Mouse (Mus musculus) midbrain, embryonic 10.5 days (tissue): ENCODE data around the gene Pdzd2. TPM values are rescaled to one million over a fixed set of nuclear protein-coding genes. Genes with fewer than 3 reads are reported as not detected.

Experiments
- DNase-seq: peaks from one replicate; pipeline ENCODE4 v3.0.0-alpha.2; 2017; ENCODE audit warnings: low spot score
- H3K27ac ChIP-seq: fragments of 300-500 bp; sonication (generic); replicated peaks from 2 replicates; pipeline ENCODE4 v1.5.1; 2016; ENCODE audit warnings: mild to moderate bottlenecking
- H3K27me3 ChIP-seq: fragments of 300-500 bp; sonication (generic); 2 replicates; pipeline ENCODE4 v1.6.1; 2016; ENCODE audit warnings: low read depth, mild to moderate bottlenecking; ENCODE audit not compliant: poor library complexity, severe bottlenecking
- H3K36me3 ChIP-seq: fragments of 300-500 bp; sonication (generic); 2 replicates; pipeline ENCODE4 v1.6.1; 2016; ENCODE audit warnings: mild to moderate bottlenecking, moderate library complexity
- H3K4me1 ChIP-seq: fragments of 300-500 bp; sonication (generic); 2 replicates; pipeline ENCODE4 v1.6.1; 2016
- H3K4me3 ChIP-seq: fragments of 300-500 bp; sonication (generic); 2 replicates; pipeline ENCODE4 v1.5.1; 2016; ENCODE audit warnings: mild to moderate bottlenecking, moderate library complexity
- H3K9me3 ChIP-seq: fragments of 300-500 bp; sonication (generic); replicated peaks from 2 replicates; pipeline ENCODE4 v1.6.1; 2016; ENCODE audit warnings: mild to moderate bottlenecking
- WGBS: fragments of 180-500 bp; shearing (Covaris S2); methylation state at CpG from one replicate; pipeline ENCODE4 v1.1.7; 2016; 5-methylcytosine and 5-hydroxymethylcytosine counted together
- polyA plus RNA-seq: library from polyadenylated mRNA; unstranded; fragments of >200 nt; fragmentation: Nextera tagmentation; extraction: Ambion mirVana; gene quantifications from 2 replicates; pipeline ENCODE4 v1.2.1, GENCODE M21; 2016

Gene Pdzd2
- polyA plus RNA-seq, 1 experiment from 2014 or later, result 6.1 TPM

- Histone ChIP-seq H3K27ac (no peak overlapping the region), H3K27me3 (no peaks in the 10 kb centered on the region), H3K9me3 (no peaks in the 10 kb centered on the region), H3K4me3 (no peak overlapping the region), H3K4me1 (peaks cover 29% of the 10 kb centered on the region), H3K36me3 (peaks cover 10% of the 10 kb centered on the region; the same call in 1 of the 2 replicates)
- no peak for DNase-seq
- WGBS, result 91% methylated on average over 4 of the region's 4 CpGs
Observed at GRCm38 (mm10) chr15:12364096-12364495, 375.6 kb downstream of the Pdzd2 start.

GRCm38 (mm10) chr15:12362701-12363040, 377.1 kb downstream of the Pdzd2 start:
- DNase-seq, result no peak

GRCm38 (mm10) chr15:12362001-12362700, 377.6 kb downstream of the Pdzd2 start:
- no peak for DNase-seq
- Histone ChIP-seq H3K9me3 (no peaks in the 10 kb centered on the region), H3K4me1 (peaks cover 14% of the 10 kb centered on the region), H3K4me3 (no peak overlapping the region), H3K27me3 (no peaks in the 10 kb centered on the region), H3K27ac (no peak overlapping the region), H3K36me3 (peaks cover 22% of the 10 kb centered on the region)
- WGBS, result 92% methylated on average over 14 of the region's 14 CpGs

More at GRCm38 (mm10) chr15:12362701-12363040, 377.1 kb downstream of the Pdzd2 start:
- no peak overlapping the region for H3K27ac ChIP-seq
- WGBS, result 90% methylated on average over 6 of the region's 6 CpGs
- no peaks in the 10 kb centered on the region for H3K9me3 ChIP-seq
- no peaks in the 10 kb centered on the region for H3K27me3 ChIP-seq
- no peak overlapping the region for H3K4me3 ChIP-seq
- H3K4me1 ChIP-seq, result peaks cover 19% of the 10 kb centered on the region
- H3K36me3 ChIP-seq, result peaks cover 18% of the 10 kb centered on the region

GRCm38 (mm10) chr15:12360519-12361212, 379.1 kb downstream of the Pdzd2 start:
- peaks cover 1% of the 10 kb centered on the region for H3K4me1 ChIP-seq
- no peak overlapping the region for H3K4me3 ChIP-seq
- H3K9me3 ChIP-seq, result no peaks in the 10 kb centered on the region
- no peaks in the 10 kb centered on the region for H3K27me3 ChIP-seq
- no peak for DNase-seq
- peaks cover 35% of the 10 kb centered on the region for H3K36me3 ChIP-seq
- 79% methylated on average over 19 of the region's 19 CpGs for WGBS
- H3K27ac ChIP-seq, result no peak overlapping the region

- no peak for DNase-seq
- peaks cover 56% of the 10 kb centered on the region for H3K36me3 ChIP-seq
- WGBS, result 94% methylated on average over 5 of the region's 5 CpGs
Observed at GRCm38 (mm10) chr15:12358384-12358783, 381.3 kb downstream of the Pdzd2 start.

GRCm38 (mm10) chr15:12357459-12357858, 382.3 kb downstream of the Pdzd2 start:
- H3K36me3 ChIP-seq, result peaks cover 66% of the 10 kb centered on the region
- DNase-seq, result no peak

More at GRCm38 (mm10) chr15:12358384-12358783, 381.3 kb downstream of the Pdzd2 start:
- Histone ChIP-seq H3K27me3 (no peaks in the 10 kb centered on the region), H3K9me3 (no peaks in the 10 kb centered on the region), H3K4me1 (no peaks in the 10 kb centered on the region), H3K27ac (no peak overlapping the region), H3K4me3 (no peak overlapping the region)

GRCm38 (mm10) chr15:12355907-12356306, 383.8 kb downstream of the Pdzd2 start:
- H3K4me1 ChIP-seq, result no peaks in the 10 kb centered on the region
- no peak for DNase-seq

More at GRCm38 (mm10) chr15:12357459-12357858, 382.3 kb downstream of the Pdzd2 start:
- Histone ChIP-seq H3K9me3 (no peaks in the 10 kb centered on the region), H3K4me3 (no peak overlapping the region), H3K4me1 (no peaks in the 10 kb centered on the region), H3K27ac (no peak overlapping the region), H3K27me3 (no peaks in the 10 kb centered on the region)

GRCm38 (mm10) chr15:12355261-12355660, 384.5 kb downstream of the Pdzd2 start:
- H3K4me3 ChIP-seq, result no peak overlapping the region
- no peak for DNase-seq
- no peaks in the 10 kb centered on the region for H3K27me3 ChIP-seq
- H3K36me3 ChIP-seq, result peaks cover 76% of the 10 kb centered on the region
- no peaks in the 10 kb centered on the region for H3K4me1 ChIP-seq
- H3K27ac ChIP-seq, result no peak overlapping the region
- 94% methylated on average over 6 of the region's 6 CpGs for WGBS
- H3K9me3 ChIP-seq, result no peaks in the 10 kb centered on the region

More at GRCm38 (mm10) chr15:12355907-12356306, 383.8 kb downstream of the Pdzd2 start:
- Histone ChIP-seq H3K27ac (no peak overlapping the region), H3K36me3 (peaks cover 76% of the 10 kb centered on the region), H3K4me3 (no peak overlapping the region), H3K9me3 (no peaks in the 10 kb centered on the region), H3K27me3 (no peaks in the 10 kb centered on the region)
- 88% methylated on average over 7 of the region's 7 CpGs for WGBS

- peaks cover 85% of the 10 kb centered on the region for H3K36me3 ChIP-seq
- no peaks in the 10 kb centered on the region for H3K9me3 ChIP-seq
- H3K27ac ChIP-seq, result no peak overlapping the region
- no peaks in the 10 kb centered on the region for H3K4me1 ChIP-seq
- 91% methylated on average over 2 of the region's 2 CpGs for WGBS
- H3K27me3 ChIP-seq, result no peaks in the 10 kb centered on the region
- no peak for DNase-seq
- no peak overlapping the region for H3K4me3 ChIP-seq
Observed at GRCm38 (mm10) chr15:12354281-12354810, 385.4 kb downstream of the Pdzd2 start.

- no peaks in the 10 kb centered on the region for H3K4me1 ChIP-seq
- no peaks in the 10 kb centered on the region for H3K9me3 ChIP-seq
- H3K27ac ChIP-seq, result no peak overlapping the region
- H3K27me3 ChIP-seq, result no peaks in the 10 kb centered on the region
- H3K4me3 ChIP-seq, result no peak overlapping the region
- 95% methylated on average over 7 of the region's 7 CpGs for WGBS
- no peak for DNase-seq
- peaks cover 86% of the 10 kb centered on the region for H3K36me3 ChIP-seq
Observed at GRCm38 (mm10) chr15:12351470-12351869, 388.3 kb downstream of the Pdzd2 start.

GRCm38 (mm10) chr15:12349840-12350239, 389.9 kb downstream of the Pdzd2 start:
- H3K9me3 ChIP-seq, result no peaks in the 10 kb centered on the region
- H3K27ac ChIP-seq, result no peak overlapping the region
- 93% methylated on average over 5 of the region's 5 CpGs for WGBS
- no peaks in the 10 kb centered on the region for H3K27me3 ChIP-seq
- no peak overlapping the region for H3K4me3 ChIP-seq
- peaks cover 86% of the 10 kb centered on the region for H3K36me3 ChIP-seq
- no peak for DNase-seq
- H3K4me1 ChIP-seq, result no peaks in the 10 kb centered on the region

- Histone ChIP-seq H3K36me3 (peaks cover 88% of the 10 kb centered on the region), H3K4me1 (no peaks in the 10 kb centered on the region), H3K4me3 (no peak overlapping the region), H3K9me3 (no peaks in the 10 kb centered on the region), H3K27me3 (no peaks in the 10 kb centered on the region), H3K27ac (no peak overlapping the region)
- WGBS, result 89% methylated on average over 3 of the region's 3 CpGs
- DNase-seq, result no peak
Observed at GRCm38 (mm10) chr15:12348950-12349349, 390.8 kb downstream of the Pdzd2 start.

- no peak overlapping the region for H3K4me3 ChIP-seq
- WGBS, result 95% methylated on average over 3 of the region's 3 CpGs
- H3K36me3 ChIP-seq, result peaks cover 88% of the 10 kb centered on the region
- DNase-seq, result no peak
- H3K27ac ChIP-seq, result no peak overlapping the region
- H3K27me3 ChIP-seq, result no peaks in the 10 kb centered on the region
- peaks cover 3% of the 10 kb centered on the region for H3K4me1 ChIP-seq
- no peaks in the 10 kb centered on the region for H3K9me3 ChIP-seq
Observed at GRCm38 (mm10) chr15:12346916-12347315, 392.8 kb downstream of the Pdzd2 start.
